Mouse (Mus musculus): ENCODE results near the gene Map2k5. TPM values are rescaled to one million over a fixed set of nuclear protein-coding genes. Genes with fewer than 3 reads are reported as not detected.

The Map2k5 gene
- total RNA-seq, 4 experiments from 2014 or later: 16.9 to 19.7 (median 18.2) TPM

- no peak for DNase-seq (ENCODE audit: low spot score)
Measured at GRCm38 (mm10) chr9:63341761-63342160, 35.9 kb downstream of the Map2k5 start.

- no peak for DNase-seq (ENCODE audit: low spot score)
Measured at GRCm38 (mm10) chr9:63339256-63339655, 38.4 kb downstream of the Map2k5 start.

GRCm38 (mm10) chr9:63338716-63339115 is 39.0 kb downstream of the Map2k5 start:
- DNase-seq (ENCODE audit: low spot score): no peak

GRCm38 (mm10) chr9:63335816-63336215 is 41.9 kb downstream of the Map2k5 start:
- no peak for DNase-seq (ENCODE audit: low spot score)

- DNase-seq (ENCODE audit: low spot score): no peak
Measured at GRCm38 (mm10) chr9:63333074-63333473, 44.6 kb downstream of the Map2k5 start.

- DNase-seq (ENCODE audit: low spot score): no peak
Measured at GRCm38 (mm10) chr9:63331246-63331645, 46.5 kb downstream of the Map2k5 start.

GRCm38 (mm10) chr9:63328958-63329685 is 48.6 kb downstream of the Map2k5 start:
- no peak for DNase-seq (ENCODE audit: low spot score)

- no peak for DNase-seq (ENCODE audit: low spot score)
Measured at GRCm38 (mm10) chr9:63315231-63315630, 62.5 kb downstream of the Map2k5 start.

- no peak for DNase-seq (ENCODE audit: low spot score)
Measured at GRCm38 (mm10) chr9:63314126-63314525, 63.6 kb downstream of the Map2k5 start.

GRCm38 (mm10) chr9:63309956-63310355 is 67.7 kb downstream of the Map2k5 start:
- DNase-seq (ENCODE audit: low spot score): no peak

GRCm38 (mm10) chr9:63309008-63309407 is 68.7 kb downstream of the Map2k5 start:
- DNase-seq (ENCODE audit: low spot score): no peak

GRCm38 (mm10) chr9:63308441-63308840 is 69.3 kb downstream of the Map2k5 start:
- no peak for DNase-seq (ENCODE audit: low spot score)

GRCm38 (mm10) chr9:63302511-63302910 is 75.2 kb downstream of the Map2k5 start:
- peak; percentile 46 for DNase-seq (ENCODE audit: low spot score)

GRCm38 (mm10) chr9:63298656-63299055 is 79.0 kb downstream of the Map2k5 start:
- DNase-seq (ENCODE audit: low spot score): no peak

GRCm38 (mm10) chr9:63295551-63295958 is 82.1 kb downstream of the Map2k5 start:
- no peak for DNase-seq (ENCODE audit: low spot score)

- no peak for DNase-seq (ENCODE audit: low spot score)
Measured at GRCm38 (mm10) chr9:63294846-63295245, 82.9 kb downstream of the Map2k5 start.

- no peak for DNase-seq (ENCODE audit: low spot score)
Measured at GRCm38 (mm10) chr9:63293781-63294480, 83.8 kb downstream of the Map2k5 start.

- DNase-seq (ENCODE audit: low spot score): no peak
Measured at GRCm38 (mm10) chr9:63288676-63289075, 89.0 kb downstream of the Map2k5 start.

GRCm38 (mm10) chr9:63284392-63284791 is 93.3 kb downstream of the Map2k5 start:
- no peak for DNase-seq (ENCODE audit: low spot score)

- no peak for DNase-seq (ENCODE audit: low spot score)
Measured at GRCm38 (mm10) chr9:63281996-63282395, 95.7 kb downstream of the Map2k5 start.

- DNase-seq (ENCODE audit: low spot score): no peak
Measured at GRCm38 (mm10) chr9:63281086-63281485, 96.6 kb downstream of the Map2k5 start.

GRCm38 (mm10) chr9:63273781-63274180 is 103.9 kb downstream of the Map2k5 start:
- DNase-seq (ENCODE audit: low spot score): no peak

- no peak for DNase-seq (ENCODE audit: low spot score)
Measured at GRCm38 (mm10) chr9:63269839-63270238, 107.9 kb downstream of the Map2k5 start.
